Mouse (Mus musculus): Measurements from ENCODE around the gene Akap6. TPM values are rescaled to one million over a fixed set of nuclear protein-coding genes. Genes with fewer than 3 reads are reported as not detected.

Gene Akap6
- polyA plus RNA-seq, 1 experiment: 6.6 TPM

GRCm38 (mm10) chr12:53147696-53148095 lies 448.5 kb downstream of the Akap6 start:
- no peaks in the 10 kb centered on the region for H3K79me2 ChIP-seq (ENCODE audit: control insufficient read depth, insufficient read depth)
- no peak overlapping the region for H3ac ChIP-seq (ENCODE audit: control insufficient read depth, insufficient read length)
- peaks cover 21% of the 10 kb centered on the region for H3K36me3 ChIP-seq (ENCODE audit: control insufficient read depth, insufficient read depth)
- H3K27me3 ChIP-seq (ENCODE audit: control insufficient read depth, insufficient read depth, insufficient read length): no peaks in the 10 kb centered on the region
- no peak overlapping the region for H3K4me2 ChIP-seq (ENCODE audit: low read depth)
- TF ChIP-seq SRF (IDR thresholded peaks at IDR 0.05; ENCODE audit: control insufficient read depth, insufficient read length, low read depth) (no peak), POLR2AphosphoS2 (IDR thresholded peaks at IDR 0.05; ENCODE audit: insufficient read length, low read depth) (no peak), TCF12 (IDR thresholded peaks at IDR 0.05; ENCODE audit: insufficient read depth, poor library complexity, severe bottlenecking) (no peak), MYOD1 (IDR thresholded peaks at IDR 0.05; ENCODE audit: control insufficient read depth in 1 of 3, insufficient read length in 2 of 3, low read depth in 2 of 3) (no peak), MYOG (IDR thresholded peaks at IDR 0.05; ENCODE audit: control insufficient read depth in 1 of 3, insufficient read depth in 1 of 3, insufficient read length in 2 of 3, low read depth in 2 of 3) (no peak), POLR2A (IDR thresholded peaks at IDR 0.05; ENCODE audit: insufficient read length, low read depth) (no peak)
- H3K4me3 ChIP-seq: no peak overlapping the region

GRCm38 (mm10) chr12:53168189-53169003 lies 469.2 kb downstream of the Akap6 start:
- Histone ChIP-seq H3K4me2 (ENCODE audit: low read depth) (no peak overlapping the region), H3ac (ENCODE audit: control insufficient read depth, insufficient read length) (no peak overlapping the region), H3K27me3 (ENCODE audit: control insufficient read depth, insufficient read depth, insufficient read length) (no peaks in the 10 kb centered on the region), H3K36me3 (ENCODE audit: control insufficient read depth, insufficient read depth) (no peaks in the 10 kb centered on the region), H3K4me3 (no peak overlapping the region), H3K79me2 (ENCODE audit: control insufficient read depth, insufficient read depth) (no peaks in the 10 kb centered on the region)
- no peak for TF ChIP-seq CEBPB (IDR thresholded peaks at IDR 0.05; ENCODE audit: insufficient read depth, poor library complexity, severe bottlenecking)
- no peak for TF ChIP-seq E2F4 (IDR thresholded peaks at IDR 0.05; ENCODE audit: insufficient read depth)
- TF ChIP-seq SRF (IDR thresholded peaks at IDR 0.05; ENCODE audit: control insufficient read depth, insufficient read length, low read depth): no peak
- no peak for TF ChIP-seq POLR2A (IDR thresholded peaks at IDR 0.05; ENCODE audit: insufficient read length, low read depth)
- TF ChIP-seq MYOD1 (IDR thresholded peaks at IDR 0.05; ENCODE audit: control insufficient read depth in 1 of 3, insufficient read length in 2 of 3, low read depth in 2 of 3): no peak
- TF ChIP-seq POLR2AphosphoS2 (IDR thresholded peaks at IDR 0.05; ENCODE audit: insufficient read length, low read depth): no peak
- no peak for TF ChIP-seq TCF12 (IDR thresholded peaks at IDR 0.05; ENCODE audit: insufficient read depth, poor library complexity, severe bottlenecking)
- TF ChIP-seq TCF3 (IDR thresholded peaks at IDR 0.05; ENCODE audit: insufficient read length, low read depth): no peak
- no peak for TF ChIP-seq REST (IDR thresholded peaks at IDR 0.05; ENCODE audit: insufficient read depth, insufficient read length)
- TF ChIP-seq USF1 (IDR thresholded peaks at IDR 0.05; ENCODE audit: low read depth): no peak
- TF ChIP-seq MAX (IDR thresholded peaks at IDR 0.05; ENCODE audit: low read depth): no peak
- no peak for TF ChIP-seq MYOG (IDR thresholded peaks at IDR 0.05; ENCODE audit: control insufficient read depth in 1 of 3, insufficient read depth in 1 of 3, insufficient read length in 2 of 3, low read depth in 2 of 3)

GRCm38 (mm10) chr12:53191435-53191834 lies 492.3 kb downstream of the Akap6 start:
- TF ChIP-seq USF1 (IDR thresholded peaks at IDR 0.05; ENCODE audit: low read depth): no peak
- TF ChIP-seq MAX (IDR thresholded peaks at IDR 0.05; ENCODE audit: low read depth): no peak
- no peak for TF ChIP-seq POLR2A (IDR thresholded peaks at IDR 0.05; ENCODE audit: insufficient read length, low read depth)
- no peak for TF ChIP-seq CEBPB (IDR thresholded peaks at IDR 0.05; ENCODE audit: insufficient read depth, poor library complexity, severe bottlenecking)
- no peak for TF ChIP-seq TCF3 (IDR thresholded peaks at IDR 0.05; ENCODE audit: insufficient read length, low read depth)
- no peak for TF ChIP-seq POLR2AphosphoS2 (IDR thresholded peaks at IDR 0.05; ENCODE audit: insufficient read length, low read depth)
- TF ChIP-seq TCF12 (IDR thresholded peaks at IDR 0.05; ENCODE audit: insufficient read depth, poor library complexity, severe bottlenecking): no peak
- no peak for TF ChIP-seq E2F4 (IDR thresholded peaks at IDR 0.05; ENCODE audit: insufficient read depth)
- no peak for TF ChIP-seq MYOD1 (IDR thresholded peaks at IDR 0.05; ENCODE audit: control insufficient read depth in 1 of 3, insufficient read length in 2 of 3, low read depth in 2 of 3)
- Histone ChIP-seq H3K27me3 (ENCODE audit: control insufficient read depth, insufficient read depth, insufficient read length) (no peaks in the 10 kb centered on the region), H3K4me2 (ENCODE audit: low read depth) (no peak overlapping the region), H3ac (ENCODE audit: control insufficient read depth, insufficient read length) (no peak overlapping the region), H3K79me2 (ENCODE audit: control insufficient read depth, insufficient read depth) (no peaks in the 10 kb centered on the region), H3K4me3 (no peak overlapping the region), H3K36me3 (ENCODE audit: control insufficient read depth, insufficient read depth) (no peaks in the 10 kb centered on the region)

- Histone ChIP-seq H3K27me3 (ENCODE audit: control insufficient read depth, insufficient read depth, insufficient read length) (no peaks in the 10 kb centered on the region), H3K36me3 (ENCODE audit: control insufficient read depth, insufficient read depth) (no peaks in the 10 kb centered on the region), H3K4me2 (ENCODE audit: low read depth) (no peak overlapping the region), H3K79me2 (ENCODE audit: control insufficient read depth, insufficient read depth) (no peaks in the 10 kb centered on the region), H3ac (ENCODE audit: control insufficient read depth, insufficient read length) (no peak overlapping the region), H3K4me3 (no peak overlapping the region)
- TF ChIP-seq MAX (IDR thresholded peaks at IDR 0.05; ENCODE audit: low read depth): no peak
- TF ChIP-seq POLR2A (IDR thresholded peaks at IDR 0.05; ENCODE audit: insufficient read length, low read depth): no peak
- TF ChIP-seq MYOD1 (IDR thresholded peaks at IDR 0.05; ENCODE audit: control insufficient read depth in 1 of 3, insufficient read length in 2 of 3, low read depth in 2 of 3): no peak
- no peak for TF ChIP-seq SRF (IDR thresholded peaks at IDR 0.05; ENCODE audit: control insufficient read depth, insufficient read length, low read depth)
- no peak for TF ChIP-seq USF1 (IDR thresholded peaks at IDR 0.05; ENCODE audit: low read depth)
- TF ChIP-seq POLR2AphosphoS2 (IDR thresholded peaks at IDR 0.05; ENCODE audit: insufficient read length, low read depth): no peak
- TF ChIP-seq TCF3 (IDR thresholded peaks at IDR 0.05; ENCODE audit: insufficient read length, low read depth): no peak
- no peak for TF ChIP-seq MYOG (IDR thresholded peaks at IDR 0.05; ENCODE audit: control insufficient read depth in 1 of 3, insufficient read depth in 1 of 3, insufficient read length in 2 of 3, low read depth in 2 of 3)
- TF ChIP-seq E2F4 (IDR thresholded peaks at IDR 0.05; ENCODE audit: insufficient read depth): no peak
- no peak for TF ChIP-seq TCF12 (IDR thresholded peaks at IDR 0.05; ENCODE audit: insufficient read depth, poor library complexity, severe bottlenecking)
- TF ChIP-seq CEBPB (IDR thresholded peaks at IDR 0.05; ENCODE audit: insufficient read depth, poor library complexity, severe bottlenecking): no peak
- no peak for TF ChIP-seq REST (IDR thresholded peaks at IDR 0.05; ENCODE audit: insufficient read depth, insufficient read length)
Measured at GRCm38 (mm10) chr12:53193664-53194063, 494.5 kb downstream of the Akap6 start.

Other genes starting within 250 kb of the Akap6 start
- 9.9 TPM for gene Arhgap5, start 195.4 kb upstream of the Akap6 start, polyA plus RNA-seq (2012; fragmentation: generic; extraction: Trizol)

Data from myocyte (in vitro differentiated cells).